Mouse (Mus musculus): Measurements from ENCODE around the gene Prkca.

DNA sequence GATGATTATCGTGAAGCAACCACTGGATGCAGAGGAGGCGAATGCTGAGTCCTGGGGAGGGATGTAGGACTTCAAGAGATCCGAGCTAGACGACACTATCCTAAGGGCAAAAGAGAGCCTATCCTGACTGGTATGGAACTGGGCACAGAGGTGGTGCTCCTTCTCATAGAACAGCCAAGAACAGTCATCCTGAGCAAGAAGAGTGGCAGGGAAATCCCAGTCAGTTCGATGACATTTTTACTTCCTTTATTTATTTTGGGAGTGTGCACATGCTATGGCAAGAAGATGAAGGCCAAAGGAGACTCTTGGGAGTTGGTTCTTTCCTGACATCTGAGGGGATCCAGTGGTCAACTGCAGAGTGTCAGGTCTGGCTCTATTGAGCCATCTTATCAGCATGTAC, 186.7 kb downstream of the Prkca start:
- no peak for TF ChIP-seq CTCF (IDR thresholded peaks at IDR 0.05; ENCODE audit: extremely low read depth, insufficient read depth, low read length)
- no peak for TF ChIP-seq POLR2A (IDR thresholded peaks at IDR 0.05; ENCODE audit: extremely low read depth, insufficient read depth, low read length)
